Mouse (Mus musculus): ENCODE measurements around the gene Msln.

Msln gene

GRCm38 (mm10) chr17:25723470-25723869 is 30.7 kb downstream of the Msln start:
- DNase-seq (ENCODE audit: low spot score) = no peak

GRCm38 (mm10) chr17:25721476-25721875 is 32.7 kb downstream of the Msln start:
- DNase-seq (ENCODE audit: low spot score) = no peak

- no peak for DNase-seq (ENCODE audit: low spot score)
These were observed 36.5 kb downstream of the Msln start for GRCm38 (mm10) chr17:25717691-25718090.

- DNase-seq (ENCODE audit: low spot score) = no peak
These were observed 37.2 kb downstream of the Msln start, which contains the start of gene Gng13 for GRCm38 (mm10) chr17:25716711-25717637. Gng13 (plus strand) TSS chr17:25717171.

GRCm38 (mm10) chr17:25716130-25716529 is 38.0 kb downstream of the Msln start:
- no peak for DNase-seq (ENCODE audit: low spot score)

- no peak for DNase-seq (ENCODE audit: low spot score)
These were observed 38.6 kb downstream of the Msln start for GRCm38 (mm10) chr17:25715627-25716026.

GRCm38 (mm10) chr17:25711136-25711535 is 43.0 kb downstream of the Msln start:
- DNase-seq (ENCODE audit: low spot score) = no peak

GRCm38 (mm10) chr17:25709994-25710393 is 44.2 kb downstream of the Msln start:
- no peak for DNase-seq (ENCODE audit: low spot score)

- DNase-seq (ENCODE audit: low spot score) = no peak
These were observed 53.2 kb downstream of the Msln start for GRCm38 (mm10) chr17:25700863-25701496.

All from spleen, adult 12 weeks (tissue).